Mouse (Mus musculus) forebrain, postnatal 0 days (tissue): ENCODE data around the gene Gm15557. TPM values are rescaled to one million over a fixed set of nuclear protein-coding genes. Genes with fewer than 3 reads are reported as not detected.
A peak's percentile ranks its signal among the peaks of the same experiment; 100 is the strongest.

Source experiments
- ATAC-seq: fragments of 200-750 bp; cut with Nextera tagmentation; 2 replicates; pipeline ENCODE4 v1.8.0; 2017; ENCODE audit warnings: mild to moderate bottlenecking, moderate library complexity
- DNase-seq: peaks from one replicate; pipeline ENCODE4 v3.0.0-alpha.2; 2015
- H3K27ac ChIP-seq: fragments of 300-500 bp; sonication (generic); 2 replicates; pipeline ENCODE4 v1.5.1; 2014; ENCODE audit warnings: low read depth, mild to moderate bottlenecking, antibody characterized with exemption, low read length, moderate library complexity, mixed read lengths
- H3K27me3 ChIP-seq: fragments of 300-500 bp; sonication (generic); 2 replicates; pipeline ENCODE4 v1.6.1; 2014; ENCODE audit warnings: mild to moderate bottlenecking, low read length, mixed read lengths; ENCODE audit not compliant: insufficient read depth
- H3K36me3 ChIP-seq: fragments of 300-500 bp; sonication (generic); 2 replicates; pipeline ENCODE4 v1.6.1; 2014; ENCODE audit warnings: mild to moderate bottlenecking, moderate library complexity; ENCODE audit not compliant: insufficient read depth
- H3K4me1 ChIP-seq: fragments of 300-500 bp; sonication (generic); 2 replicates; pipeline ENCODE4 v1.6.1; 2014; ENCODE audit warnings: antibody characterized with exemption; ENCODE audit not compliant: insufficient read depth
- H3K4me2 ChIP-seq: fragments of 300-500 bp; sonication (generic); 2 replicates; pipeline ENCODE4 v1.6.1; 2014; ENCODE audit warnings: low read depth, mild to moderate bottlenecking, moderate library complexity
- H3K4me3 ChIP-seq: fragments of 300-500 bp; sonication (generic); 2 replicates; pipeline ENCODE4 v1.5.1; 2014; ENCODE audit warnings: low read depth, low read length, mixed read lengths
- H3K9ac ChIP-seq: fragments of 300-500 bp; sonication (generic); 2 replicates; pipeline ENCODE4 v1.6.1; 2014; ENCODE audit warnings: mild to moderate bottlenecking
- H3K9me3 ChIP-seq: fragments of 300-500 bp; sonication (generic); 2 replicates; pipeline ENCODE4 v1.6.1; 2016; ENCODE audit warnings: low read length
- CTCF ChIP-seq: sonication (generic); IDR thresholded peaks from 2 replicates; pipeline ENCODE4 v1.5.1; 2016; ENCODE audit warnings: antibody characterized with exemption, control low read depth, low read depth
- WGBS: fragments of 180-500 bp; shearing (Covaris S2); extraction: QIAGEN DNeasy Blood & Tissue Kit; methylation state at CpG from one replicate; pipeline ENCODE4 v1.1.7; 2014; 5-methylcytosine and 5-hydroxymethylcytosine counted together
- polyA plus RNA-seq: library from polyadenylated mRNA; unstranded; fragments of >200 nt; fragmentation: Nextera tagmentation; extraction: Ambion mirVana; gene quantifications from 2 replicates; pipeline ENCODE4 v1.2.1, GENCODE M21; 2015
- total RNA-seq: library from RNA; depleted of rRNA; stranded (reverse); fragments of >200 nt; gene quantifications from 2 replicates; pipeline ENCODE4 v1.2.3, GENCODE M21; 2014

Gene Gm15557
- total and polyA plus RNA-seq, 2 experiments from 2014 or later, result not detected

DNA sequence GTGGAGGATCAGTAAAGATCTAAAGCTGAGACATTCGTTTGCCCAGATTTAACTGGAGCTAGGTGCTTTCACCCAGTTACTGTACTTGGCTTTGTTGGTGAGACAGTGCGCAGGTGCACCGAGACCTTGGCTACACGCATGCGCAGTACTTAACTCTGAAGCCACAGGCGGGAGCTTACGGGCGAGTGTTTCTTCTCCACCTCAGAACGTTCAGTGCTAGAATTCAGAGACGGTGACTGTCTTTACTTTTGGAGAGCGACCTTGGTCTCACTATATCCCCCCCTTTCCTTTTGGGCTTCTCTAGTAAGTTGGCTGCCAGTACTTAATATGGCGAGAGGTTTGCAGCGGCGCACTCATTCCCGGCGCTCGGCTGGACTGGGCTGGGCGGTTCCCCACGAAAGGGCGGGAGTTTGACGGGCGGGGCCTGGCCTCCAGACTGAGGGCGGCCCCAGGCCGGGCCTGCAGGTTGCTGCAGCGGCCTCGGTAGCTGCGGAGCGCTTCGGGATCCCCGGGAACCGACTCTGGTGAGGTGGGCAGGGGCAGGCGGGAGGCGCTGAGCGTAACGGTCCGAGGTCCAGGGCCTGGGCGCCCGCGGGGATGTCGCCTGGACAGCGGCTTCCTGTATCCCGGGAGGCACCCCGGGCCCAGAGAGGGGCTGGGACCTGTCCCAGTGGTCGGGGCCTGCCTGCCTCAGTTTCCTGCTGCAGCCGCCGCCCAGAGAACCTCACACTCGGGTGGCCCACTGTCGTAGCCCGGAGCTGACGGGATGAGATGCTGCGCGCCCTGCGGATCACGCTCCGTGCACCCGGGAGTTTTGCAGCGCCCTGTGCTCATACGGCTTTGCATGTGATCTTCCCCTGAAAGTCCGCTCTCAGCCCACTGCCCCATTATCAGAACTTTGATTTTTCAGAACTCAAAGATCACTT lies 15.9 kb downstream of the Gm15557 start, which contains the start of gene Cep250:
TSS of gene Cep250 (plus strand) at position 325 of the 926 bp plus-strand sequence.
- Histone ChIP-seq H3K36me3 (no peaks in the 10 kb centered on the region), H3K27ac (peak within 1 kb of the TSS; percentile 86), H3K4me3 (peak within 1 kb of the TSS; percentile 64), H3K4me2 (peak within 1 kb of the TSS; percentile 64), H3K9me3 (no peaks in the 10 kb centered on the region), H3K4me1 (0 out of 2 replicates have a peak, but pooled peaks cover 4% of the 10 kb centered on the region), H3K27me3 (no peaks in the 10 kb centered on the region), H3K9ac (peak within 1 kb of the TSS; percentile 87)
- under 1% methylated on average over 54 of the region's 59 CpGs for WGBS
- DNase-seq (peak; percentile 97), ATAC-seq (peak; percentile 96)
- TF ChIP-seq CTCF, result no peak

DNA sequence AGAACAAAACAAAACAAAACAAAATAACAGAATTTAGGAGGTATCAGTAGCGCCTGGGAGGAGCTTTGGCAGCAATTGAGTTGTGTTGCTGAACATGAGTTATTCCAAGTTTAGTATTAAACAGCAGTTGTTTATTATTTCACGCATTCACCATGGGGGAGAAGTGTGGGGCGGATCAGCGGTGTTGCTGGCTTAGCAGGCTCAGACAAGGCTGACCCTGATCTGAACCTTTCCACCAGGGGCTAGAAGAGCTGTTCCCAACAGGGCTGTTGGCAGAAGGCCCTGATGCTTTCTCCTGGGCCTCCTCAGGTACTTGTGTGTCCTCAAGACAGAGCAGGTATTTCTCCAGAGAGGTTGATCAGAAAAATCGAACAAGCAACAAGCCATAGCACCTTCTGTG lies 19.5 kb downstream of the Gm15557 start:
- no peaks in the 10 kb centered on the region for H3K9me3 ChIP-seq
- no peak for TF ChIP-seq CTCF
- no peak overlapping the region for H3K4me2 ChIP-seq
- no peak overlapping the region for H3K4me3 ChIP-seq
- no peak for ATAC-seq
- H3K36me3 ChIP-seq, result peaks cover 26% of the 10 kb centered on the region
- DNase-seq, result no peak
- 88% methylated on average over 5 of the region's 5 CpGs for WGBS
- 0 out of 2 replicates have a peak, but pooled peaks cover 4% of the 10 kb centered on the region for H3K4me1 ChIP-seq
- H3K9ac ChIP-seq, result no peak overlapping the region
- H3K27me3 ChIP-seq, result no peaks in the 10 kb centered on the region
- H3K27ac ChIP-seq, result no peak overlapping the region

DNA sequence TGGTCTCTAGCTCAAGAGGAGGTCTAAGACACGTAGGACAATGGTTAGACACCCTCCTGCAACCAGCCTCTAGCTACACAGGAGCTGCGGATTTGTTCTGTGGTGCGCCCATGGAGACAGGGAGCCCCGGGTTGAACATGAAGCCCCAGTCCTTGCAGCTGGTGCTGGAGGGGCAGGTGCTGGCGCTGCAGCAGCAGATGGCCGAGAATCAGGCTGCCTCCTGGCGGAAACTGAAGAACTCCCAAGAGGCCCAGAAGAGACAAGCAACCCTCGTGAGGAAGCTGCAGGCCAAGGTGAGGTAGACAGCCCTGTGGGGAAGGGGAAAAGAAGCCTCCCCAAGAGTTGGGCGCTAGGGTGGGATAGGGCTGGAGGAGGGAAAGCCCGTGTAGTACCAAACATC lies 21.3 kb downstream of the Gm15557 start:
- Histone ChIP-seq H3K4me3 (no peak overlapping the region), H3K9ac (no peak overlapping the region), H3K4me1 (0 out of 2 replicates have a peak, but pooled peaks cover 4% of the 10 kb centered on the region), H3K27ac (no peak overlapping the region), H3K27me3 (no peaks in the 10 kb centered on the region), H3K4me2 (no peak overlapping the region), H3K9me3 (no peaks in the 10 kb centered on the region), H3K36me3 (peaks cover 40% of the 10 kb centered on the region)
- WGBS, result 80% methylated on average over 10 of the region's 10 CpGs
- no peak for TF ChIP-seq CTCF
- DNase-seq (no peak), ATAC-seq (no peak)

DNA sequence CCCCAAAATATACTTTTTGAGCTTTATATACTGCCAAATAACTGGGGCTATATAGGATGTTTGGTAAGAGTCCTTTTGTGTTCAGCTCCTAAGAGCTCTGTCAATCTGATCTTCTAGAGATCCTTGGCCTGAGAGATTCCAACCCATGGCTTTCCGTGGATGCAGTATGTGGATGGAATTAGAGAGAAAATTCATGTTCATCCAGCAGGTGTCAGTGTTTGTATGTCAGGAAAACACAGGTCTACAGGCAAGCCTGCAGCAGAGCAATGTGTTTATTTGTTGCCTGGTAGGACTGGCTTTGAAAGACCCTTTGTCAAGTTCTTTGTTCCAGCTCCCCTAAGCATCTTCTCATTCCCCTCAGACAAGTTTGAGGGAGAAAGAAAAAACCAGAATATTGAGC lies 22.5 kb downstream of the Gm15557 start:
- peak; percentile 74 for ATAC-seq

DNA sequence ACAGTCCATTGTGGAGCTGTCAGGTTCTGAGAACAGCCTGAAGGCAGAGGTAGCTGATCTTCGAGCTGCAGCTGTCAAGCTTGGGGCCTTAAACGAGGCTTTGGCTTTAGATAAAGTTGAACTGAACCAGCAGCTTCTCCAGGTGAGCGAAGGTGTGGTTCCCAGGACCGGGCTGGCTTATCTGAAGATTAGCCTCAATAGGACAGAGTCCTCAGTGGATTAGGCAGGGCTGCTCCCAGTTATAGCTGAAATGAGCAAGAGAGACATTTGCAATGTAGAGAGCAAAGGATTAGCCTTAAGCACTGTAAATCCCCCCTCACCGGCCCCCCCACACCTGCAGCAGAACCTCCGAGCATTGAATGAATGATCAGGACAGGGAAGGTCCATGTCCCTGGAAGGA lies 32.8 kb downstream of the Gm15557 start:
- peaks cover 85% of the 10 kb centered on the region for H3K36me3 ChIP-seq

More for the DNA sequence above, 22.5 kb downstream of the Gm15557 start:
- H3K9me3 ChIP-seq, result no peaks in the 10 kb centered on the region
- H3K9ac ChIP-seq, result no peak overlapping the region
- H3K4me3 ChIP-seq, result no peak overlapping the region
- peak; percentile 72 for TF ChIP-seq CTCF
- peaks cover 51% of the 10 kb centered on the region for H3K36me3 ChIP-seq
- no peak overlapping the region for H3K27ac ChIP-seq
- no peaks in the 10 kb centered on the region for H3K27me3 ChIP-seq
- no peak overlapping the region for H3K4me2 ChIP-seq
- no peaks in the 10 kb centered on the region for H3K4me1 ChIP-seq
- peak; percentile 61 for DNase-seq
- 19% methylated on average over 1 of the region's 1 CpGs for WGBS

DNA sequence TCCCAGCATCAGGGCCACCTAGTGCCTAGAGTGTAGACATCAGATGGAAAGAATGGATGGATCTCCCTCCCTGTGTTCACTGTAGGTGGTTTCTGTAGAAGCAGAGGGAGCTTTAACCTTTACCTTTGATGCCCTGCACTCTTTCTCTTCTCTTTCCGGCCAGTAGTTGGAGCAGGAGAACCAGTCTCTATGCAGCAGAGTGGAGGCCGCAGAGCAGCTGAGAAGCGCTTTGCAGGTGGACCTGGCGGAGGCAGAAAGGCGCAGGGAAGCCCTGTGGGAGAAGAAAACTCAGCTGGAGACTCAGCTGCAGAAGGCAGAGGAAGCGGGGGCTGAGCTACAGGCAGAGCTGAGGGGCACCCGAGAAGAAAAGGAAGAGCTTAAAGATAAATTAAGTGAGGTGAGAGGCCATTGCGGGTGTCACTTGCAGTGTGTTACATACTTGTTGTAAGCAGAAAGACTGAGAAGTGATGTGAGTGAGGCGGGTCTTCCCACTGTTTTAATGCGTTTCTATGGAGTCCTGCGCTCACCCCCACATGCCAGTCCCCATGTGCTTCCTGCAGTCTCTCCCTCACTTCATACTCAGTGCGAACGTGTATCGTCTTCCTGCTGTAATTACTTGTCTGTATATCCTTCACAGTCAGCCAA lies 33.7 kb downstream of the Gm15557 start:
- Histone ChIP-seq H3K9ac (no peak overlapping the region), H3K4me3 (no peak overlapping the region), H3K27ac (no peak overlapping the region), H3K9me3 (no peaks in the 10 kb centered on the region), H3K4me2 (no peak overlapping the region), H3K36me3 (peaks cover 84% of the 10 kb centered on the region), H3K27me3 (no peaks in the 10 kb centered on the region), H3K4me1 (no peaks in the 10 kb centered on the region)
- 82% methylated on average over 14 of the region's 14 CpGs for WGBS
- peak; percentile 16; the same call in 1 of the 2 replicates for TF ChIP-seq CTCF
- no peak for DNase-seq
- no peak for ATAC-seq

More for the DNA sequence above, 32.8 kb downstream of the Gm15557 start:
- no peaks in the 10 kb centered on the region for H3K27me3 ChIP-seq
- no peak overlapping the region for H3K27ac ChIP-seq
- H3K4me3 ChIP-seq, result no peak overlapping the region
- H3K9me3 ChIP-seq, result no peaks in the 10 kb centered on the region
- no peak overlapping the region for H3K4me2 ChIP-seq
- no peaks in the 10 kb centered on the region for H3K4me1 ChIP-seq
- ATAC-seq (no peak), DNase-seq (no peak)
- H3K9ac ChIP-seq, result no peak overlapping the region
- no peak for TF ChIP-seq CTCF
- WGBS, result 82% methylated on average over 6 of the region's 6 CpGs
